Mouse (Mus musculus) ES-Bruce4 (cell line): Measurements from ENCODE around the gene Rundc3a.

Experiments
- CTCF ChIP-seq: IDR thresholded peaks from one replicate; pipeline ENCODE4 v1.8.1; 2011; ENCODE audit warnings: low read depth, low read length
- EP300 ChIP-seq: IDR thresholded peaks from 2 replicates; pipeline ENCODE4 v1.6.1; 2011; ENCODE audit warnings: low read depth, low read length; ENCODE audit not compliant: insufficient read depth
- POLR2A ChIP-seq: IDR thresholded peaks from one replicate; pipeline ENCODE4 v1.8.1; 2011; ENCODE audit warnings: low read length; ENCODE audit not compliant: insufficient read depth

- TF ChIP-seq POLR2A (no peak), CTCF (no peak), EP300 (no peak)
Observed at GRCm38 (mm10) chr11:102371926-102372685, 21.1 kb upstream of the Rundc3a start.
